Mouse (Mus musculus) c-Kit-negative CD71-positive TER-119-positive erythroid progenitor cells, embryonic 14.5 days (primary cell): ENCODE measurements around the gene Txndc5.

ENCODE experiments used
- DNase-seq: peaks from one replicate; pipeline ENCODE4 v3.0.0-alpha.2; 2013; ENCODE audit warnings: low read depth, low spot score

Gene Txndc5

GRCm38 (mm10) chr13:38527041-38527796 lies 1.4 kb downstream of the Txndc5 start:
- DNase-seq, result no peak

GRCm38 (mm10) chr13:38526116-38526515 lies 2.5 kb downstream of the Txndc5 start:
- DNase-seq, result no peak

DNA sequence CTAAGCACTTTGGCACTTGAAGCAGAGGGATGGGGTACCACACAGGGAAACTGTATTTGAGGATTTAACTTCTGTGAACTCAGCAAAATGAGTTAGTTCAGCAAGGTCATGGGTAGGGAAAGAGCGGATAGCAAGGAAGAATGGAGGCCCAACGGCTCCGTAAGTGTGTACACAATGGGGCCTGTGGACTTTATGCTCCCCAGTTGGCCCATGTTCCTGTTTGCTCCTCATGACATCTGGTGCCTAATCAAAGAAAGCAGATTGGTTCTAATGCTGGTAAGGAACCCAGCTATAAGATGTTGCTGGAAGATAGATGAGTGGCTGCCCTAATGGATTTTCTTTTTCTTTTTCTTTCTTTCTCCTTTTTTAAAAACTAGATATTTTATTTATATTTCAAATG lies 3.4 kb downstream of the Txndc5 start:
- no peak for DNase-seq

- no peak for DNase-seq
Measured at GRCm38 (mm10) chr13:38523231-38523630, 5.4 kb downstream of the Txndc5 start.

- no peak for DNase-seq
Measured at GRCm38 (mm10) chr13:38522056-38522654, 6.5 kb downstream of the Txndc5 start.

DNA sequence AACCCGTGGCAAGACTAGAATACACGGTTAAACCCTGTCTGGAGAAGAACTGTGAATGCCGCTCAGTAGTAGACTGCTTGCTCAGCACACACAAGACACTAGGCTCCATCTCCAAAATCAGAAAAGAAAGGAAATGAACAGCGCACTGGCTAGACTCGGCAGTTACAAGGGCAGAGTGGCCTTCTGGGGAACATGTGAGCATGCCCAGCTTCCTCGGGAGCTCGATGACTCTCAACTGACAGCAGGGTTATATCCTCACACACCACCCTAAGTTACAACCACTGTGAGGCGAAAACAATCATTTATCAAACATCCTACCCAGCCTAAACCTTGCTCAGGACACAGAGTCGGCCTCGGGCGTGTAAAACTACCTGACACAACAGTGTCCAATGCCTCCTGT lies 8.3 kb downstream of the Txndc5 start:
- no peak for DNase-seq

DNA sequence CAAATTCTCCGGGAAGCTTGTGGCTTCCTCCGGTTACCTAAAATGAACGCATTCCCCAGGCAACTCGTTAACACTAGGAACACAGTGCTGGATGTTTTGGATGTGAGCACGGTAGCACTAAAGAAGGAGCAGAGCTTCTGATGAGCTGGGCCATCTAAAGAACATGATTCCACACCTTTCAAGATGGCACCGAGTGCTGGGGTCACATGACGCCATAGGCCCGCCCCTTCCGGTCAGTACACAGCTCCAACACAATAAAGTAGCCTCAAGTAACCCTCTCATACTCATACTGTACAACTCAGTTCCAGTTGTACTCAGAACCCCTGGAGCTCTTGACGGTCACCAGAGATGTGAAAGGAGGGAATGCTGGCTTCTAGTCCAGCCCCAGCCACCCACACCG lies 12.0 kb downstream of the Txndc5 start:
- no peak for DNase-seq

DNA sequence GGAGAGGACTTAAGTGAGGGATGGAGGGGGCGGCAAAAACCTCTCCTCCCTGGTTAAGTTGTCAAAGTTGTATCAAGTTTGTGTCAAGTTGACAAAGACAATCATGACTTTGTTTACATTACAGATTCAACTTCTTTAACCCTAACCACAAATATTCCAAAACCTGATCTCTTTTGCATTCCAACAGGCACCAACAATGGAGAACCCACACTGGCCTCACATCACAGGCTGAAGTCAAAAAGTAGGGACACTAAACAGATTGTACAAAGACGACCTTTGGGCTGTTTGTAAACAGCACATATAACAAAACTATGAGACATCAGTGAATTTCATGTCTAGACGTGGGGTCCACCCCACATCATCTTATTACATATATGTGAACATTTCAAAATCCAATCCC lies 12.8 kb downstream of the Txndc5 start:
- no peak for DNase-seq

GRCm38 (mm10) chr13:38515431-38515830 lies 13.2 kb downstream of the Txndc5 start:
- DNase-seq, result no peak

DNA sequence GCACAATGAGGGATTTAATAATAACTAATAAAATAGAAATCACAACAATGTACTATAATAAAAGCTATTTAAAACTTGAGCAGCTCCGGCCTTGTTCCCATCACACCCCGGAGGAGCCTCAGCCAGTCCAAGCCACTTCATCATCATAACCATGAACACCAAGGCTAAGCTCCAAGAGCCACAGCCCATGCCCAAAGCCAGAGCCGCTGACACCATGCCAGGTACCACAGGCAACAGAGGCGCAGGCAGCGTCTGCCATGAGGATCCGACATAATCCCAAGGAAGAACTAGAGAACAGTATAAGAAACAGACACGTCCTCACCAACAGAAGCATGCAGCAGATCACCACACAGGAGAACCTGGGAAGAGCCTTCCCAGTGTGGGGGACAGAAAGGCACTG lies 14.7 kb downstream of the Txndc5 start:
- no peak for DNase-seq

- DNase-seq, result no peak
Measured at GRCm38 (mm10) chr13:38511979-38512378, 16.6 kb downstream of the Txndc5 start.

DNA sequence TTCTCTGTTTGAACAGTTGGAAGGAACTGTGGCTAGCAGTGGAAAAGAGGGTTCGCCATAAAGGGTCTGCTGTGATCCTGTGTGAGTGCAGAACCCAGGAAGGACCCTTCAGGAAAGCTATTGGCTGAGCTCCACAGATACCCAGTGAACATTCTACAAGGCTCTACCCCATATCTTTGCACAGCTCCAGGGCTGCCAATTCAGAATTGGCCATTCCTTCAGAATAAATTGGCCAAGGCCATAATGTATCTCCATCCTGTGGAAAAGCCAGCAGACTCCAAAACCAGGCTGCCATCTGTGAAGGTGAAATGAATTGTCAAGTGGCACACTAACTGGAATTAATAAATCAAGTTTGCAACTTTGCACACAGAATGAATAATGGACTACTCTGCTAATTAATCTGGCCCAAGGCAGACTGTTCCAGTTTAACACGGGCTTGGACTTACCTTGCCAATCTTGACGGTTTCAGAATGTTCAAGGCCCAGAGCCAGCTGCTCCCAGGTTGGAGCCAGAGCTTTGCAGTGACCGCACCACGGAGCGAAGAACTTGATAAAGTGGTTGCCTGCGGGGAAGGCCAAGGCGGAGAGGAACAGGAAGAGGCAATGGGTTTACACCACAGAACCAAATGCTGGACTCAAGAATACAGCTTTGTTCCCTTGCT lies 18.8 kb downstream of the Txndc5 start:
- DNase-seq, result no peak

GRCm38 (mm10) chr13:38506936-38507335 lies 21.7 kb downstream of the Txndc5 start:
- no peak for DNase-seq

DNA sequence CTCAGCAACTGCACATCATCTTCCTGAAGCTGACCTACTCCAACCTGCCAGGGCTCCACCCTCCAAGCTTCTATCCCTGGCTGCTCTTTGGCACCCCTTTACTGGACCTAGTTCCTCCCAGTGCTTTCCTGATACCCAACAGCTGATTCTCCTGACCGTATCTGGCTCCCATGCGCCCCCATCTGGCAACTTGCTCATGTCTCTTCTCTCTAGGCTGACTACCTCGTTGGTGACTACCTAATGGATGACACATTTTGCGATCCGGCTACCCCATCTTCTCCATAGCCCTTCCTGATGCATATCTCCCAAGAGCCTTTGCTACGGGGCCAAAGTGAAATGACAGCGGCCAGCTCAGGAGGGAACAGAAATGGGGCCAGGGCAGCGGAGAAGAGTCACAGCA lies 22.3 kb downstream of the Txndc5 start:
- no peak for DNase-seq

DNA sequence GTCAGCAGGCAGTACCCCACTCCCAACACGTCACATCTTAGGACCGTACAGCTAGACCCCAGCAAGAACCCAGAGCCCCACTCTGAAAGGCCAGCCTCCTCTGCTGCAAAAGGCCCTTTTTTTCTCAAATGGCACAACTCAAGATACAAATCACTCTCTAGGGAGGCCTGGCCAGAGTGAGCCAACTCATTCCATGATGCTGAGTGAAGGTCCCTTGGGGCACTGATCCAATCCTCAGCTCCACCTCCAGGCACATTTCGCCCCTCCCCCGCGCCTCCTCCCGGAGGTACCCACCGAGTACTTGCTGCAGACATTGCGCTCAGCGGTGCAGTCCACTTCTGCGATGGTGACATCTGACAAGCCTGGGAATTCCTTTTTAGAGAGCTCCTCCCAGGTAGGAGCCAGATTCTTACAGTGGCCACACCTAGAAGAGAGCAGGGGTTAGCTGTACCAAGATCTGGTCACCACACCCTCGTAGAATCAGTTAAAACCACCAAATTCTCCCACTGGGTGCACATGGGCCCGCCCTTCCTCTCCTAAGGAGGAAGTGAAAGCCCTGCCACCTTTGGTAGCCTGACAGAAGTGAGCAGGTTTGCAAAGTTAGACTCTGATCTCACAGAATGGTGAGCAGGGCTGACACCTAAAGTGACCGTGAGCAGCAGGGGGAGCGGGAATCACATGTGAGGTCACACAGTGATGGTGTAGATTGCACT lies 25.3 kb downstream of the Txndc5 start:
- DNase-seq, result no peak

- DNase-seq, result no peak
Measured at GRCm38 (mm10) chr13:38501314-38501713, 27.3 kb downstream of the Txndc5 start.

GRCm38 (mm10) chr13:38496715-38497114 lies 31.9 kb downstream of the Txndc5 start:
- DNase-seq, result no peak

- DNase-seq, result no peak
Measured at GRCm38 (mm10) chr13:38486767-38487166, 41.9 kb downstream of the Txndc5 start.

GRCm38 (mm10) chr13:38484701-38485100 lies 43.9 kb downstream of the Txndc5 start:
- no peak for DNase-seq

- no peak for DNase-seq
Measured at GRCm38 (mm10) chr13:38481021-38481420, 47.6 kb downstream of the Txndc5 start.

DNA sequence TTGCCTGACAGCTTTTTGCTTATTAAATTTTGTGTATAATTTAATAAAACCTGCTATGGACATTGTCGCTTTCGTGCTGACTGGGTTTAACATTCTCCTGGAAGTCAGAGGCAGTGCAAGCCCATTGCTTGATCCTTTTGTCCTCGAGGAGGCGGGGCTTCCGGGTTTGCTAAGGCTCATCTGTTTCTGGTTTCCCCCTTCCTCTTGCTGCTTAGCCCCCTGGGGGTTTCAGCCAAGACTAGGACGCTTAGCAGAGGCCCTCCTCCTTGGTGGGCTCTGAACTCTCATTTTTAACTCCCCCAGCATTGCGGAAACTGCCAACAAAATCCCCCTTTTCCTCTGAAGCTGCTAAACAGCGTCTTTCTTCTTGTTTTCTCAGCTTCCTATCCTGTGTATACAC lies 51.7 kb downstream of the Txndc5 start:
- no peak for DNase-seq

- DNase-seq, result no peak
Measured at GRCm38 (mm10) chr13:38473497-38473896, 55.1 kb downstream of the Txndc5 start.
